Mouse (Mus musculus) E14TG2a.4 (cell line): ENCODE data around the gene Smg9.

ENCODE experiments used
- CTCF ChIP-seq: conservative IDR thresholded peaks from 2 replicates; pipeline ENCODE4 v1.5.1; 2014; ENCODE audit warnings: low read length
- NANOG ChIP-seq: IDR thresholded peaks from 2 replicates; pipeline ENCODE4 v1.6.1; 2014; ENCODE audit warnings: borderline replicate concordance, low read length, mixed read lengths
- POU5F1 ChIP-seq: IDR thresholded peaks from 2 replicates; pipeline ENCODE4 v1.6.1; 2014; ENCODE audit warnings: low read length, borderline replicate concordance

DNA sequence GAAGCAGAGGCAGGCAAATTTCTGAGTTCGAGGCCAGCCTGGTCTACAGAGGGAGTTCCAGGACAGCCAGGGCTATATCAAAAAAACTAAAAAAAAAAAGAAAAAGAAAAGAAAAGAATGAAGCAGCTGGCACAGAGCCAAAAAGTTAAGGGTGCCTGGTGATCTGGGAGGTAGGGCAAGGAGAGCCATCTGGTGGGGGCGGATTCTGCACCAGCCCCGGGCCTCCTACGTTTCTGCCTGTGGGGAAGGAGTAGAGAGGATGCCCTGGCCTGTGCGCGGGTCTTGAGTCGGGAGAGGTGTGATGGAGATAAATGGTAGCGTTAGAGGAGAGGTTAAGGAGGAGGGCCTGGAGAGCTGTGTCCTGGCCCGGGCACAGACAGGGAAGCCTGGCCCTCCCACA lies 8.8 kb downstream of the Smg9 start:
- no peak for TF ChIP-seq CTCF
- no peak for TF ChIP-seq POU5F1
- no peak for TF ChIP-seq NANOG
